Mouse (Mus musculus) lung, adult 2 months (tissue): ENCODE results near the gene Fam13c. TPM values are rescaled to one million over a fixed set of nuclear protein-coding genes. Genes with fewer than 3 reads are reported as not detected.
A peak's percentile ranks its signal among the peaks of the same experiment; 100 is the strongest.

ENCODE experiments used
- DNase-seq: peaks from one replicate; pipeline ENCODE4 v3.0.0; 2022
- H3K4me1 ChIP-seq: fragments of 200-500 bp; 2 replicates; pipeline ENCODE4 v1.6.1; 2011; ENCODE audit warnings: low read length; ENCODE audit not compliant: control insufficient read depth, insufficient read depth
- H3K4me3 ChIP-seq: fragments of 200-500 bp; replicated peaks from 2 replicates; pipeline ENCODE3; 2011; ENCODE audit warnings: low read depth, mild to moderate bottlenecking, control low read depth, low read length; ENCODE audit errors: extremely low read depth
- CTCF ChIP-seq: fragments of 200-500 bp; IDR thresholded peaks from 2 replicates; pipeline ENCODE4 v1.5.1; 2011; ENCODE audit warnings: mild to moderate bottlenecking, low read length, control low read depth; ENCODE audit not compliant: insufficient read depth
- POLR2A ChIP-seq: fragments of 200-500 bp; IDR thresholded peaks from 2 replicates; pipeline ENCODE4 v1.6.1; 2011; ENCODE audit warnings: low read depth, mild to moderate bottlenecking, control low read depth, low read length, borderline replicate concordance; ENCODE audit errors: extremely low read depth
- WGBS: fragments of 180-500 bp; shearing (Covaris S2); methylation state at CpG from one replicate; pipeline ENCODE4 v1.1.7; 2018; 5-methylcytosine and 5-hydroxymethylcytosine counted together
- polyA plus RNA-seq: library from polyadenylated mRNA; depleted of rRNA; stranded (reverse); fragments of >200 nt; gene quantifications from 2 replicates; pipeline ENCODE4 v1.2.3, GENCODE M21; 2012; rRNA removed

Gene Fam13c
- polyA plus RNA-seq = 5.8 and 8.0 TPM in 2 replicates

GRCm38 (mm10) chr10:70439676-70440521 is at the start of gene Fam13c:
Fam13c (plus strand) TSS chr10:70440481.
- no peak for TF ChIP-seq POLR2A
- no peak for TF ChIP-seq CTCF
- H3K4me1 ChIP-seq = peaks cover 8% of the 10 kb centered on the region
- H3K4me3 ChIP-seq = peak within 1 kb of the TSS; percentile 91
- WGBS = 12% methylated on average over 24 of the region's 24 CpGs
- DNase-seq = no peak

- no peak for DNase-seq
- WGBS = 77% methylated on average over 5 of the region's 5 CpGs
- no peak for TF ChIP-seq POLR2A
- no peak for TF ChIP-seq CTCF
- no peaks in the 10 kb centered on the region for H3K4me1 ChIP-seq
- no peak overlapping the region for H3K4me3 ChIP-seq
Measured at GRCm38 (mm10) chr10:70395900-70396299, 44.4 kb upstream of the Fam13c start.

DNA sequence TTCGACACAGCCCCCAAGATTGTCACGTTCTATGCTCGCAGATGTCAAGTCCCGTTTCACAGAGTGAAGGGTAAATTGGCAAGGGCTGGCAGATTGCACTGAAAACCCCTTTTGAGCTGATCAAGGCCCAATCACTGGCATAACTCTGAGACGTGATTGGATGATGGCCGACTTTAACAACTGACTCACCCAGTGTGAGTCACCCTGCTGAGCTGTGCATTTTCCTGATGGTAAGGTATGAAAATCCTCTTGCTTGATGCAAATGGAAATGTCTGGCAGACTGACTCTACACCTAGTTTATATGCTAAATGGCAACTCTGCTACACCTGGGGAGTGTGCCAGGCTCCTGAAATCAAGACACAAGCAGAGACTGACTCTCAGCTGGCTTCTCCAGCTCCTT is 42.1 kb upstream of the Fam13c start:
- TF ChIP-seq POLR2A = no peak
- no peak for TF ChIP-seq CTCF
- Histone ChIP-seq H3K4me1 (no peaks in the 10 kb centered on the region), H3K4me3 (no peak overlapping the region)
- WGBS = 86% methylated on average over 6 of the region's 6 CpGs
- no peak for DNase-seq

DNA sequence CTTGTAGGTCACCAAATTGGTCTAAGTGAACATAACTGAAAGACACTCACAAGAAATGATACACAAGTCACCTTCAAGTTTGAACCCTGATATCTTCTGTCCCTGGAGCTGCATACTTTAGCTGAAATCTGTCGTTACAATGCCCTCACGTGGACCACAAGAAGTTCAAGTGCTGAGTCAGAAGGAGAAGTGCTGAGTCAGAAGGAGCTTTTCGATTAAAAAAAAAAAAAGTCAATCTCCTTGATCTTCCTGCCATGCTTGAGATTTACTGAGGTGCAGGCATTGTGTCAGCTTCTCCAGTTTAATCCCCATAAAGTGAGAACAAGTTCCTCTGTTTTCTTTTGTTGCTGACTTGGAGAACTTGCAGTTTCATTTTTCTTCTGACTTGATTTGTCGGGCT is 38.3 kb upstream of the Fam13c start:
- no peak for DNase-seq
- Histone ChIP-seq H3K4me1 (no peaks in the 10 kb centered on the region), H3K4me3 (no peak overlapping the region)
- WGBS = 66% methylated on average over 4 of the region's 4 CpGs
- TF ChIP-seq POLR2A (no peak), CTCF (no peak)

DNA sequence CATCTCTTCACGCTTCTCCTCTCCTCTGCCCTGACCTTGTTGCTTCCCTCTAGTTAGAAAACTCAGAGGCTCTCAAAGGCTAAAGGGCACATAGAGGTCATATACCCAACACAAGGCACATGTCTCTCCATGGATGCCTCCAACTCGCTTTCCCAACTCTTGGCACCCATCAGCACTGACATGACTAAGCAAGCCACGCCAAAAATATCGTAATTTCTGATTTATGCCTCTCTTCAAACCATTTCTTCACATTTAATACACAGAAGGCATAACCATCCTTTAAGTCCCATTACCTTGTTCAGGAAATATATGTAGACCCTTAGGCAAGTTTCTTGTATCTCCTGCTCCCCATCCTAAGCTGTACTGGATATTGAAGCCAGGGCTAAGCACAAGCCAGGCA is 37.6 kb upstream of the Fam13c start:
- WGBS = 76% methylated on average over 4 of the region's 4 CpGs
- TF ChIP-seq CTCF (no peak), POLR2A (no peak)
- no peak for DNase-seq
- no peak overlapping the region for H3K4me3 ChIP-seq
- H3K4me1 ChIP-seq = no peaks in the 10 kb centered on the region

DNA sequence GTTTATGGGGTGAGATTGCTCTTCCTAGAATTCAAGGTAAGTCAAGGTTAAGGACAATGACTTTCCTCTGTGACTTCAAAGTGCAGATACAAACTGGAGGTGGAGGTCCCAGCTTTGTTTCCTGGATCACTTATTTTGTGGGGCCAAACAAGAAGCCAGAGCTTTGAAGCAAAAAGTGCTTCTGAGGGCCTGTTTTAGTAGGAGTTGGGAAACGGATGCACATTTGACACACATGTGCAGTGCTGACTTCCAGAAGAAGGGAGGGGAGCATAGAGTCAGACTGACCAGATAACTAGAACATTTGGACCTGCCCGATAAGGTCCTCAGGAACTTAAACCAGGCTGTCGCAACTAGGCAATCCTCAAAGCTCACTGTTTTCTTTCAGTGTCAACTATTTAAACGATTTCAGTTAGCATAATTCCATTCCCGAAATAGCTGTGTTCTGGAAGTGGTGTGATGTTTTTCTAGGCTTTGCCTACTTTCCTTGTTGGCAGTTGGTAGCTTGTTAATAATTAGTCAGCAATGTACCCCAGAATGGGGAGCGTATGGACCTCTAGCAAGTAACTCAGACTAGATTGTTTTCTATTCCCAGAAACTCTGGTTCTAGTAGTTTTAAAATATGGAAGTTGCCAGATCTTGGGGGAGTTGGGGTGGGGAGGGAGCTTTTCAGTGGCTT is 22.3 kb upstream of the Fam13c start:
- WGBS = 59% methylated on average over 6 of the region's 6 CpGs

GRCm38 (mm10) chr10:70419282-70420264 is 20.7 kb upstream of the Fam13c start:
- DNase-seq = no peak
- H3K4me3 ChIP-seq = no peak overlapping the region
- peaks cover 2% of the 10 kb centered on the region; the same call in 1 of the 2 replicates for H3K4me1 ChIP-seq
- TF ChIP-seq CTCF (no peak), POLR2A (no peak)
- 54% methylated on average over 15 of the region's 15 CpGs for WGBS

More for the DNA sequence above, 22.3 kb upstream of the Fam13c start:
- no peak for TF ChIP-seq CTCF
- TF ChIP-seq POLR2A = no peak
- no peak for DNase-seq
- peaks cover 2% of the 10 kb centered on the region; the same call in 1 of the 2 replicates for H3K4me1 ChIP-seq
- no peak overlapping the region for H3K4me3 ChIP-seq

GRCm38 (mm10) chr10:70426373-70426772 is 13.9 kb upstream of the Fam13c start:
- no peaks in the 10 kb centered on the region for H3K4me1 ChIP-seq
- TF ChIP-seq CTCF (no peak), POLR2A (no peak)
- no peak overlapping the region for H3K4me3 ChIP-seq
- WGBS = 61% methylated on average over 3 of the region's 3 CpGs
- no peak for DNase-seq

GRCm38 (mm10) chr10:70428121-70428662 is 12.1 kb upstream of the Fam13c start:
- no peak for DNase-seq
- WGBS = 51% methylated on average over 5 of the region's 5 CpGs
- TF ChIP-seq POLR2A (no peak), CTCF (no peak)
- Histone ChIP-seq H3K4me3 (no peak overlapping the region), H3K4me1 (no peaks in the 10 kb centered on the region)
